Mouse (Mus musculus) brain, embryonic 14.5 days (tissue): ENCODE measurements around the gene Gatd1.

ENCODE experiments used
- CTCF ChIP-seq: fragments of 200-500 bp; IDR thresholded peaks from 2 replicates; pipeline ENCODE4 v1.5.1; 2012; ENCODE audit warnings: inconsistent platforms, mild to moderate bottlenecking, moderate library complexity, borderline replicate concordance; ENCODE audit not compliant: insufficient read depth, insufficient read length; ENCODE audit errors: extremely low read depth
- POLR2A ChIP-seq: fragments of 200-500 bp; IDR thresholded peaks from 2 replicates; pipeline ENCODE4 v1.6.1; 2012; ENCODE audit warnings: mild to moderate bottlenecking, inconsistent platforms, borderline replicate concordance; ENCODE audit not compliant: poor library complexity, insufficient read depth, insufficient read length, severe bottlenecking; ENCODE audit errors: extremely low read depth

DNA sequence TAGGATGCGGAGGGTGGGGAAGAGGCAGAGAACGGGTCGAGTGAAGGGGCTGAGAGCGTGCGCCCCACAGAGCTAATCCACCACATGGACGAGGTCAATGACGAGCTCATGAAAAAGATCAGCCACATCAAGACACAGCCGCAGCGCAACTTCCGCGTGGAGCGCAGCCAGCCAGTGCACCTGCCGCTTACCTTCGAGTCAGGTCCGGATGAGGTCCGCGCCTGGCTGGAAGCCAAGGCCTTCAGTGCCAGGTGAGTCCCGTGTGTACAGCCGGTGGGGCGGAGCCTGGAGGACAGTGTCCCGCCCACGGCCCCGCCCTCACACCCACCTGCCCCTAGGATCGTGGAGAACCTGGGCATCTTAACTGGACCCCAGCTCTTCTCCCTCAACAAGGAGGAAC, 52.4 kb downstream of the Gatd1 start:
- no peak for TF ChIP-seq POLR2A
- no peak for TF ChIP-seq CTCF
